Mouse (Mus musculus) kidney, adult 11 months (tissue): Measurements from ENCODE around the gene Sel1l3.

Experiments
- DNase-seq: peaks from one replicate; pipeline ENCODE4 v3.0.0; 2022

Gene Sel1l3

DNA sequence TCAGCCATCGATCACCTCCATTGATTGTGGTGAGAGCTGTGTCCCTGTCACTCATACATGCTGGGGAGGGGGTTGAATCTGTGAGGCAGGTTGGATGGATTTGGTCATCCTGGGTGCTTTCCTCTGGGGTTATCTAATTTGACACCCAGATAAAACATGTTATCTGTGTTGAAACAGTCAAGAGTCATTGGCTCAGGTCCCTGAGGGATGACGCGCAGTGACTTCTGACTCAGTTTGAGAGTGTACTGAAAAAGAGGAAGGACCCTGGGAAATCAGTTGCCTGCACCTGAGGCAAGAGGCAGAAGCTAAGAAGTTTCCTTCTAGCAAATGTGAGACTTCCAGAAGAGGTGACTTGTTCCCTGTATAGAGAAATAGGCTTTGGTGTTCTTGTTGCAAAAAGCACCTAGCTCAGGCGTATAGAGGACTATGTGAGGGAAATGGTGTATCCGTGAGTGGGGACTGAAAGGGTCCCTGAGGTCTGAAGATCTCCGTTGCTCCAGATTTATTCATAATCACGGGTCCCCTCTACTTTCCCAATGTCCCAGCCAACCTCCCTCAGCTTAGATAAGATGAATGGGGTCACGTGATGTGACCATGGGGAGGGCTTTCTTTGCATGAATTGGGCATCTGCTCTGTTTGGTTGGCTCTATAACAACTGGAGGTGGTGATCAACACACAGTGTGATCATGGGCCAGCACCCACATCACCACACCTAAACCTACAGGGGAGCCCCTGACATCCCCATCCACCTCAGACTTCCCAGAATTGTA lies 73.4 kb downstream of the Sel1l3 start:
- no peak for DNase-seq

DNA sequence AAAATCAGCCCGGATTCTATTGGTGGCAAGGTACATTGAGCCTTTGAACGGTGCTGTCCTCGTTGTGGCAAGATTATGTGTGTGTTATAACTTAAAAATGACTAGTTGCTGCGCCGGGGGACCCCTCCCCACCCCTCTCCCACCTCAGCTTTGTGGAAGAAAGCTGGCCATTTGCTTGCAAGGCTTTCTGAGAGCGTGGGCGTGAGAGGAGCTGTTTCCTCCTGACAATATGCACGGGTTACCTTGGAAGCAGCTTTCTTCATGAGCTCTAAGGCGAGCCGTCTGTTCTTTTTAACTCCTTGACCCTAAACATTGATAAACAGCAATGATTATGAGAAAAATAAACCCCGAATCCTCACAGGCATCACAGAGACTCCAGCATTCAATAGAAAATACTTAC lies 74.2 kb downstream of the Sel1l3 start:
- DNase-seq, result no peak

DNA sequence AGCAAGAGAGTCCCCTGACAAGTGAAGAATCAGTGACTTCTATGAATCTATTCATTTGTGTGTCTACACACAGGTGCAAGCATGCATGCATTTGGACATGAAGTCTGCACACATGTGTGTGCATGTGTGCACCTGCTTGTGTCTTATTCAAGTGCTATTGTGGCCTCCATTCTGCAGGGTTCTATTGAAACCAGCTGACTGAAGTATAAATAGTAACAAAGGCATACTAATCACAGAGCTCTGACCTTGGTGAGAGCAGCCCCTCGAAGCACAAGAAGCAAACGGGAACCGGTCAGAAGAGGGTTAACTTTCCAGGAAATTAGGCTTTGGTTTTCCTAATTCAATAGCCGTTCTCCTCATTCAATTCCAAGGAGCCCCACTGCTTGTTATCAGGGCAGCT lies 74.6 kb downstream of the Sel1l3 start:
- DNase-seq, result no peak

DNA sequence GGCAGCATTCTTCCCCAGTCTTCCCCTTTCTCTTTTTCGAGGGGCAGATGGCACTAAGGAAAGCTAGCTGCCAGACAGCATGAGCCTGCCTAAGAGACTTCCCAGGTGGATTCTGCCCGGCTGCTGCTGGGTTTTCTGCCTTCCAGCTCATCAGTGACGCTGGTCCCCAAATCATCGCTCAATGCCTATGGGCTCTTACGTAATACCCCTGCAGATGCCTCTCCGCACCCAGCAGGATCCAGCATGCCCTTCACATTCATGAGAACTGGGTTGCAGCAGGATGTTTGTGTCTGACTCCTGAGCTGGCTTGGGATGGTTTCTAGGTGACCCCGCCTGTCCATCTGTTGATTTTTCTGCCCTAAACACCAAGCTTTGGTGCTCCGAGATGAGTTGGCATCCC lies 75.7 kb downstream of the Sel1l3 start:
- no peak for DNase-seq

DNA sequence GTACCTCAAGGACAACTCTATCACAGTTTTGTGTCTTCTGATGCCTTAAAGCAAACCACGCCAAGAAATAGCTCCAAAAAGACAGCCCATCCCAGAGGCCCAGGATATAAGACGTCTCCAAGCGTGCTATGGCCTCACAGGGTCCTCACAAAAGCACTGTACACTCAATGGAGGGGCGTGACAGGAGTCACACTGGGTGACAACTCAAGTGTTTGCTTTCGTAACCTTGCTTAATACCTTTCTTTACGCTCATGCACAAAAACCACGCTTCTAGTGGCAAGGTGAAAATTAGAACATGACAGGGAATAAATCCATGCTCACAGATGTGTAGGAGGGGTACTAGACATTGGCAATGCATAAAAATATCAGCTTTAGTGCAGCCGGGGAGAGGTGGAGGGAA lies 77.7 kb downstream of the Sel1l3 start:
- no peak for DNase-seq

DNA sequence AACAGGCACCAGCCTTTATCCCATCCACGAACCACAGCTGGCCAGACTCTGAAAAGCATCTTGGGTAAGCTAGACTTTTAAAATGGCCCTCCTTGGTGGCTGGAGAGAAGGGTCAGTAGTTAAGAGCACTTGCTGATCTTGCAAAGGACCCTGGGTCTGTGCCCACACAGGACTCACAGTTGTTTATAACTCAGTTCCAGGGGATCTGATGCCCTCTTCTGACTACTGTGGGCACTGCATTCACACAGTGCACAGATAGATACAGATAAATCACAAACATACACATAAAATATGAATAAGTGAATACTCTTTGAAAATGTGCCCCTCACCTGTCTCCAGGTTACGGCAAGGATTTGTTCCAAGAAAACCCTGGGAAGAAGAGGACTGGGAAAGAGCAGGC lies 79.7 kb downstream of the Sel1l3 start:
- DNase-seq, result no peak

DNA sequence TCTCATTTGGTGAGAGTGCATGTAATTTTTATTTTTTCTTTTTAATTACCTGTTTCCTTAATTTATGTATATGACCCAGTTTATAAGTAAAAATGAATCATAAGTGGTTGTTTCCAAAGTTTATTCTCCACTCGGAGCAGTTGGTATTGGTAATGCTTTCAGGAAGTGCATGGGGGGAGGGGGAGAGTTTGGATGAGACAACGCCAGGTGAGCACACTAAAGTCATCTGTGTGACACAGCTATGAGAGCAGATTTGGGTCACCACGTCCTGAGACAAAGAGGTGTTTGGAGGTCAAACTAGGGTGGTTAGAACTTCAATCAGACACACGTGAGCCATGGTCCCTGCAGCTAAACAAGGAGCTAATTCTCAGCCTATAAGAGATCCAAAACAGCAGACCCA lies 89.0 kb downstream of the Sel1l3 start:
- DNase-seq, result no peak

DNA sequence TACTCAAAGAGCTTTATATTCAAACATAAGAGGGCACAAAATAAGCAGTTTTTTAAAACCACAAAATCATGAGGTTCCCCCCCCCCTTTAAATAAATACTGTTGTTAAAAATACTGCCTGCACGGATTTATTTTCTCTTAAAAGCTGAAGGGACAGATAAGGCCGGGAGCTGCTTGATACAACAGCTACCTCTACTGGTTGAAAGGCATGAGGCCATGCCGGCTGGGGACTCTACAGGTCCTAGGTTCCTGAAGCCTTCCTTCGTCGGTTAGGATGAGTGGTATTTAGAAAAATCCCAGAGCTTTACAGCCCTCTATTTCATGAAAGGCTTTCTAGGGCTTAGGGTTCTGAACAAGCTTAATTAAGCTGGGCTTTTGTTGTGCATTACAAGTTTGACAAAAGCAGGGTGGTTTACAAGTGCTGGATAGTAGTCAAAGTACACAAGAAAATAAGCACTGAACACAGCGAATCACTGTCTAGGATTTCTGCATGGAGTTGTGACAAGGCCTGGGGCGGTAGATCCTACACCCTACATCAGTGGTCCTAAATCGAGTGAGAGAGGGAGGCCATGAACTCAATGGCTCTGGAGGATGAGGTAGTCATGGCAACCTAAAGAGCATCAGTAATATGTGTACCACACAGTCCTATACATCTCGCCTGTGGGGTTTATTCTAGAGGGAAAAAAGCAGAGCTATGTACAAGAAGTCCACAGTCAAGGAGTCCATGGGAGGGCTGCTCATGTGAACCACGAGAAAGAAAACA lies 90.0 kb downstream of the Sel1l3 start:
- DNase-seq, result no peak

DNA sequence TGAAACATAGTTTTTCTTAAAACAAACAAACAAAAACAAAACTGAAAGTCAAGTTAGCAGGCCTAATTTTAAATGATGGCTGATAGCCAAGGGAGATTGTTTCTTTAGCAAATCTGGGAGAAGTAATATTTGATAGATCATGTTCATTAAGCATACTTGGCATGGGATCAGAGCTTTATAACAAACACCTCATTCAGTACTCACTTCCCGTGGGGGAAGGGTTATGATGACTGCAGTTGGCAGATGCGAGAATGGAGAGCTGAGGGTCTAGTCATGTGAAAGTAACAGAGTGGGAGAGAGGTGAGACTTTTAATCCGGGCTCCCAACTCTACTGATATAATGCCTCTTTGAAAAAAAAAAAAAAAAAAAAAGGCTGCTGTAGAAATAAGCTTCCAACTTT lies 94.0 kb downstream of the Sel1l3 start:
- DNase-seq, result no peak

DNA sequence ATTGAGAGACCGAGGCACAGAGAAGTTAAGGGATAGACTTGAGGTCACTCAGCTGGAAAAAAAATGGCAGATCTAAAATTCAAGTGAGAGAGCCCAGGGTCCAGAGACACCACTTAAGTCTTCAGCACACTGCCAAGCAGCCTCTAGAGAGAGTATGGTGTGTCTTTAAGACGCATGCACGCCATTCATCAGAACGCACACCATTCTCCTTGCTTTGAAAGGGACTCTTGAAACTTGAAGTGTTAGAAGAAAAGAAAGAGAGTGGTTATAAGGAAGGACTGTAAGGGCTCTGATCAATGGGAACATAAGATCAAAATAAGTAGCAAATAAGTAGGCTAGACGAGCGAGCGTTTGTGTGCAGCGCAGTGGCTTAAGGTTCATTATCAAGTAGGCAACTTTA lies 95.5 kb downstream of the Sel1l3 start:
- no peak for DNase-seq

DNA sequence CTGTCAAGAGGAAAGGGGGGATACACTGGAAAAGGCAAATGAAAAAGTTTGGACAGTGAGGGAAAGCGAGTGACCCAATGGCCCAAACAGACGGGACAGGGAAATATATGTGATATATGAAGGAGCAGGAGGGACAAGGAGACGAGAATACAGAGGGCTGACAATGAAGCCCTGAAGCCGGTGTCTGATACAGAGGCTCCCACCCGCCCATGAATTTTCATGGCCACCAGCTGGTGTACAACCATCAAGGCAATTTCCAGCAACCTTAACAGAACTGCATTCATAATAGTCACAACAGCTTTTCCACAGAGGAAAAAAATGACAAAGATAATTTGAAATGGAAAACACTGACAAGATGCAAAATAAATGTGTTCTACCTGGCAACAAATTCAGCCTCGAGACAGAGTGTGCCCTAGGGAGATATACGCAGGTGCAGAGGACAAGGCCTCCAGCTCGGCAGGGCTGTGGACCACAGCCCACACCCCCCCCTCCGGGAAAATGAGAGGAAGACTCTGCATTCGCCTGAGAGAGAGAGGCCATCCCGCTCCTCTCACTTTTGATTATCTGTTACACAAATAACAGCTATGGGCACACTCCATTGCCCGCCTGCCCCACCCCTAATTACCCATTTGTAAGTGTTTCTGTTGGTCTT lies 99.0 kb downstream of the Sel1l3 start:
- DNase-seq, result no peak

DNA sequence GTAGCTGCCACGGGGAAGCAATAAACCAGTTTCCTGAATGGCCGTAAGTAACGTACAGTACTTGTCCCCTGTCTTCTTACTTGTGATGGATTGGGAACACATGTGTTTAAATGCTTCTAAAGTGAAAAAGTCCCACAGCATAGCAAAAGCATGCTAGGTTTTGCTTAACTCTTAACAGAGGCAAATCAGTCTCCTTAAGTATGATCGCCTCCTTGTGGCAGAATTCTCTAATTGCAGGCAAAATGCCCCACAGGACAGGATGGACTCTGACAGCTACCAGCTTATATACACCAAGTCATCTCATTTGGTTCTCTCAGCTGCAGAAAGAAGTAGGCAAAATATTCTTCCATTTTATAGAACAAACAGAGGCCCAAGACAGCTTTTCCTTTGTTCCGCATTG lies 100.8 kb downstream of the Sel1l3 start:
- no peak for DNase-seq

DNA sequence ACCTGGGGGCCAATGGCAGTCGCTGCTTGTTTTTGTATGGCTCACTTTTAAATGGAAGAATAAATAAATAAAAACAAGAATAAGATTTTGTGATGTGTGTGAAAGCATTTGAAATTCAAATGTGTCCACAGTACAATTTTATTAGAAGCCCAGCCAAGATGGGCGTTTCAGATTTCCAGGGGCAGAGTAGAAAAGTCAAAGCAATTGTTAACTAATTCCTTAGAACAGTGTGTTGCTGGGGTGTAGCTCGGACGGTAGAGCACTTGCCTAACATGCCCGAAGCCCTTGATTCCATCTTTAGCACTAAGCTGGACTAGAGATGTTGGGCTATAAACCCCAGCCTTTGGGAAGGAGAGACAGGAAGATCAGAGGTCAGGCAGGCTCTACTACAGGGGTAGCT lies 102.7 kb downstream of the Sel1l3 start:
- DNase-seq, result peak; percentile 62

DNA sequence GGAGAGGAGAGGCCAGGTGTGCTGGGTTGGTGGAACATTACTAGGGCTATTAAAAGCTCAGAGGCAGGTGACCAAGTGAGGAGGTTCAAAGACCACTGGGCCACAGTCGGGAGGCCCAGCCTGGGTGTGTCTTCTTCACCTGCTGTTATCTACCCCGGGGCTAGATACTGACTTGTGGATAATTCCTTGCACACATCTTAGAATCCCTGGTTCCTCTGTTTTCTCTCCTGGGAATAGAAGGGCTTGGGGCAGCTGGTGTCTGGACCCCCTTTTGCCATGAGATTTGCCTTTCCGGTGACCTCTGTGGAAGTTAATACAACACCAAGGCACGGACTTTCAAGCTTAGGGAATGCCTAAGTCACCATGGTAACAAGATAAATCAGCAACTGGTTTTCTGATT lies 103.5 kb downstream of the Sel1l3 start:
- DNase-seq, result peak; percentile 76

DNA sequence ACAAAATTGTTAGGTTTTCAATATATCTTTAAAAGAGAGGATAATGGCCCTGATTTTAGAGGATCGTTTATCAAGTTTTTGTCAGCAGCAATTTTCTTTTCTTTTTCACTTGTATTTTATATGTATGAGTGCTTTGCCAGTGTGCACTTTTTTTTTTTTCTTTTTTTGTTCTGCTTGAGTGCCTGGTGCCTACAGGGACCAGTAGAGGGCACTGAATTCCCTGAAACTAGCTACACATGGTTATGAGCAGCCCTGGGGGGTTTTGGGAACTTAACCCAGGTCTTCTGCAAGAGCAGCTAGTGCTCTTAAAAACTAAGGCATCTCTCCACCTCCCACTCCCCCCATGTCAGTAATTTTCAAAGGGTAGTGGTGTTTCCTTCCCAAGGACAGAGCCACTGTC lies 105.1 kb downstream of the Sel1l3 start:
- DNase-seq, result no peak

DNA sequence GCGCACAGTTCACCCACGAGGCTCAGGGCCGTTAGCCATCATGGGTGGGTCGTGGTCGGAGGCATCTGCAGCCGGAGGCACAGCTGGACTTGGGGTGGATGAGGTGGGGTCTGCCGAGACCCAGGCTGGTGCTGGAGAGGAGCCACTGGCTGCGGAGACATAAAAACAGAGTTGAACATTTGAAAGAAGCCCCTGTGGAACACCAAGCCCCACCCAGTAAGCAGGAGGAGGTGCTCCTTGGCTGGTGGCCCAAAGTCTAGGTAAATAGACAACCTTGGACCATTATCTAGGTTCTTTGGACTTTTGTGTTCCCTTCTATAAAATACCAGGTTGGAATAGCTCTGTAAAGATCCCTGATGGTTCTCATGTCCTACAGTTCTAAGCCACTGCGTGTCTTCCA lies 105.7 kb downstream of the Sel1l3 start:
- peak; percentile 52 for DNase-seq

DNA sequence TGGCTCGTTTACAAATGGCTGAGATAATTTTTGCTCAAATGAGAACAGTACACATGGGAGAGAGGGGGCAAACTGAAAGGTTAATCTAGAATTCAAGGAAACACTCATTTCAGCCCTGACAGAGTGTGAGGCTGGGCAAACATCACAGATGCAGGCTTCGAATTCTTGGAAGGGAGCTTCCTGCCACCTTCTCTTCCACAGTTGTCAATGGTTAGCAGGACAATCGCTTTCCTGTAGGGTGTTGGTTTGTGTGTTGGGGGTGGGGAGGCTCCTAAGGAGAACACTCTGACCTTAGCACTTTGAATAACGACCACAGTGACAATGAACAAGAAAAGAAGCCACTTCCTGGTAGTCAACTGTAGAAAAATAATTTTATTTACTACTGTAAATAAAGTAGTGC lies 107.0 kb downstream of the Sel1l3 start:
- DNase-seq, result no peak

DNA sequence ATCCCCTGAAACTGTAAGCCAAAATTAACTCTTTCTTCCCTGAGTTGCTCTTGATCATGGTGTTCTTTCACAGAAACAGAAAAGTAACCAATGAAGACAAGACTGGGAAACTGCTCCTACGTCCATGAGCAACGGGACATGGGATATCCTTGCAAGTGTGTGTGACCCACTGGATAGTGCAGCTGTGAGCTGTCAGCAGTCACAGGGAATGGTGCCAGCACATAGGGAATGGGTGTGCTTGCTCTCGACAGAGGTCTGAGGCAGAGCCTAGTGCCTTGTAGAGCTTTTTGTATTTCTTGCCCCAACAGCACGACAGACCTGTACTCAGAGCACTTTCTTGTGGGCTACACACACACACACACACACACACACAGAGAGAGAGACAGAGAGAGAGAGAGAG lies 107.6 kb downstream of the Sel1l3 start:
- no peak for DNase-seq

DNA sequence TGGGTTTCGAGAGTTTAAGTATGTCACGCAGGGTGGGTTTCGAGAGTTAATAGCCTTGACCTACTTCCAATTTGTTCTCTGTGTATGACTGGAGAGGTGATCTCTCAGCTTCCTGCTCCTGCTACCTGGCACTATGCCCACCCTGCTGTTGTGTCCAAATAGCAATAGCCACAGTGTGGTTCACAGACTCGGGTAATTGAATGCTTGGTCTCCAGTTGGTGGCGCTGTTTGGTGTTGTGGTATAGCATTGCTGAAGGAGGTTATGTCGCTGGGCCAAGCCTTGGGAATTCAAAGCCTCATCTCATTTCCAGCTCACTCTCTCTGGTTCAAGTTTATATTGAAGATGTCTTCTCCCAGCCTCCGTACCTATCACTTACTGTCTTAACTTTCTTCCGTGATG lies 108.0 kb downstream of the Sel1l3 start:
- peak; percentile 46 for DNase-seq

DNA sequence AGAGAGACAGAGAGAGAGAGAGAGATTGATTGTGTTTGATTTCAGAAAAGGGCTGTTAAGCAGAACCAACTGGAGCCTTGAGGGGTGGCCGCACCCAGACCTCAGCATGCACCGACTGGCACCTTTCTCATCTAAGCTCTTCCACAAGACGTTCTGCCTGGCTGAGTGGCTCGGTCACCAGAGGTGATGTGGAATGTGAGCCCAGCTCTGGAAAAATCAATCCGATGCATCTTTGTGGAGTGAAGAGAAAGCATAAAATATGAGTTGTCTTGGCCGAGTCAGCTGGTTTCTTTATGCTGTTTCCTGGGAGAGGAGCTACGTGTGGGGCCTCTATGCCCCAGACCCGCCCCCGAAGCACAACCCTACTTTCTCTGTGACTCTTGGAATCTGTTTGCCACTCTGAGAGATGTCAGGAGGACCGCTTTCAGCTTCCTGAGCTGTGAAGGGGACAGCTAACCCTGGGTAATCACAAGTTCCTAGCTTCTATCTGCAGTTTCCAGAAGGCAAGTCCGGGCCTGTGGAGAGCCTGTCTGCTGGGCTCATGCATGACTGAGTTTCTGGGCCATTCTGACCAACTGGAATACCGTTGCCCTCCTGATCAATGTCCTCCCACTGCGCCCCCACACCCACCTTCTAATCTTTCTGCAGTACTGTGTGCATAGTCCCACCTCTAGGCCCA lies 109.4 kb downstream of the Sel1l3 start:
- peak; percentile 73 for DNase-seq

DNA sequence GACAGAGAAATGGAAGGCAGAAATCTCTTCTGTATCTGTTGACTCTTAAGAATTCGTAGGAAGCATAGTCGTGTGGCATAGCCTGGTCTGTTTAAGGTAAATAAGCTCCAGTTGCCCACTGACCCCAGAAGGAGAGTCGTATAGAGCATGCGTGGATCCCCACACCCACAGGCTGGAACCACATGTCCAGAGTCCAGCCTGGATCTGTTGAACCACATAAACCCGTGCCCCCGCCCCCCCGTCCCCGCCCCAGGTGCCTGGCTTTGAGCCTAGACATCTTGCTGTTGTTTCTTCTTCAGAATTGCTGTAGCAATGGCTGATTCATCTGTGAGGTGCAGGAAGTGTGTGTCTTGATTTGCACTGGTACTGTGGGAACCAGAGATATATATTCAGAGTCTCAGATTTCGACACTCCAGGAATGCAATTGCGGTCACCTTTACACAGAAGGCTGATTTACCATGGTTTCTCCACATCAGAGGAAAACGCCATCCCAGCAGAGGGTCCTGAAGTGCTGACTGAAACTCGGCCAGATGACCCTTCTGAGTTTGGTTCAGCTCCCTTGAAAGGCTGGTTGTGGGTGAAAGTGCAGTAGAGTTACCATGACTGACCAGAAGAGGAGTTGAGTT lies 111.8 kb downstream of the Sel1l3 start:
- peak; percentile 83 for DNase-seq

DNA sequence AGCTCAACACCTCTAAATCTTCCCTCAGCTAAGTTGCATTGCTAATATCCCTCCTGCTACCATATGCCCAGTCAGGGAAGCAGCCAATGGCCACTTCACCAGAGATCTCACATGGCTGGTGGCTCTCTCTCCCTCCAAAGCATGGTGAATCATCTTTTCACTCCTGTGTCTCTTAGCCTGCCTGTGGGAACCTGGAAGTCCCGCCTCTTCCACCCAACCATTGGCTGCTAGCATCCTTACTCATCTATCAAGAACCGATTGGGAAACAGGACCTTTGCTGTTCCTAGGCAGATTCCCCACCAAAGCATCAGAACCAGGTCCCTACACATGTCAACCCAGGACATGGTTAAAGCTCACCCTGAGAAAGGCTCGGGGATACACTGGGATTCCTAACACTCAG lies 122.4 kb downstream of the Sel1l3 start:
- DNase-seq, result no peak

DNA sequence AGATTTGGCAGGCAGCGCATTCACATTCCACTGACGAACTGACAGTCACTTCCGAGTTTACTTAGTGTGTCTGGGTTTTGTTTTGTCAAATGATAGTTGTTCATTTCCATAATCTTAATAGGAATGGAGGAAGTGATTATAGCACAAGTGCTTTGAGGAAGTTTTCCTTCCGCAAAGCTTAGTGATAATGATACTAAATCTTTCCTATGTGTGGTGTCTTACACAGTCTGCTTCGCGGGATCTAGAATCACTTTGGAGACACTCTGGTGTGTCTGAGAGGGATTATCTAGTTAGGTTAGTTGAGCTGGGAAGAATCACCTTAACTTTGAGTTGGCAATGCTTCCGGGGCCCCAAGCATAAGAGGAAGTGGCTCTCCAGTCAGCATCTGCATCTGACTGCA lies 126.3 kb downstream of the Sel1l3 start:
- no peak for DNase-seq
